Mouse (Mus musculus) frontal cortex, adult (tissue): ENCODE measurements around the gene Defb19.
A peak's percentile ranks its signal among the peaks of the same experiment; 100 is the strongest.

ENCODE experiments used
- ATAC-seq: cut with Nextera tagmentation; 2 replicates; pipeline ENCODE4 v1.9.2; 2017; ENCODE audit warnings: mild to moderate bottlenecking, moderate library complexity, mixed read lengths; ENCODE audit not compliant: low TSS enrichment

The Defb19 gene

DNA sequence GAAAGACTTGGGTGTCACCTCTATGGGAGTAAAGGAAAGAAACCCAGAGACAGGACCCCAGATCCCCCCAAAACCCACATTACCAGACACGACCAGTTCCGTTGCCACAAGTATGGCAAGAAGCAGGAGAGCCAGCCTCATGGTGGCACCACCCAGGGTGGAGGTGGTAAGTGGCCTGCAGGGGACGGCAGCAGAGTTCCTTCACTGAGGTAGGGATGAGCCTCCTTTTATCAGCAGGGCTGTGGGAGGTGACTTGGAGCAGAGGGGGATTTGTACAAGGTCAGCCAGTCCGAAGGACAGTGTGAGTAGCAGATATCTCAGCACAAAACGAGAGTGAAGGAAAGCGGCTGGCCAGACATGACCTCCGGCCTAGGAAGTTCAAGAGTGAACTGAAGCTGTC, at the start of gene Defb19:
Defb19 (minus strand) TSS at position 206 of the 400 bp plus-strand sequence.
- no peak for ATAC-seq

GRCm38 (mm10) chr2:152629904-152630303, 49.8 kb upstream of the Defb19 start:
- no peak for ATAC-seq

- no peak for ATAC-seq
Observed at GRCm38 (mm10) chr2:152629239-152629638, 49.1 kb upstream of the Defb19 start.

GRCm38 (mm10) chr2:152628066-152628465, 48.0 kb upstream of the Defb19 start:
- ATAC-seq, result no peak

GRCm38 (mm10) chr2:152626774-152627591, 46.9 kb upstream of the Defb19 start, which contains the start of gene Rem1:
Gene Rem1, plus strand, starts transcription at chr2:152626951.
- ATAC-seq, result no peak

DNA sequence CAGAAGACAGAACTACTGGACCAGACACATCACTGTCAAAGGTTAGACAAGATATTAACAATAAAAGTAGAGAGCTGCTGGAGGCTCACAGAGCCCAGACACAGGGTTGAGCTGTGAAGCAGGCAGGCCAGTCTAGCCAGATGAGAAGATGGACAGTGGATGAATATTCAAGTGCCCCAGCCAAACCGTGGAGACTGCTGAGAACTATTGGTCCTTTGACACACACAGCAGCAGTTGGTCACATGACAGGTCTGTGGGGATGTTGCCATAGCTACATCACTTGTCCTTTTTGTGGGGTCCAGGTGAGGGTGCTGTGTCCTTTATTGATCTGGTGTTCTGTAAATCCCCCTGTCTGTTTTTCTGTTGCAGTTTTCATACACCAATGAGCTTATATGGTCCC, 45.1 kb upstream of the Defb19 start:
- no peak for ATAC-seq

DNA sequence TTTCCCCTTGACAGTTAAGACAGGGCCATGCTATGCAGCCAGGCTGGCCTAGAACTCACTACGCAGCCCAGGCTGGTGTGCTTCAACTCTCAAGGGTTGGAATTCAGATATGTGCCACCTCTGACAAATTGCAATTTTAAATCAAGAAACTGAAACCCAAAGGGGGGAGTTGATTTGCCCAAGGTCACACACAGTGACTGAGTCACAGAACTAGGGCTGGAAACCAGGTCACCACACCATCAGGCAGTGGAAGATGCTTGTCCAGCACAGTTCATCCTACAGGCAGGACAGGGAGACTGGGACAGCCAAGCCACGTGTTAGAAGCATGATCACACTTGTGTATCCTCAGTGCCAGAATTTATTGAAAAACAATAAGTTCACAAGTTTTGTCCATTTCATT, 44.5 kb upstream of the Defb19 start:
- ATAC-seq, result no peak

DNA sequence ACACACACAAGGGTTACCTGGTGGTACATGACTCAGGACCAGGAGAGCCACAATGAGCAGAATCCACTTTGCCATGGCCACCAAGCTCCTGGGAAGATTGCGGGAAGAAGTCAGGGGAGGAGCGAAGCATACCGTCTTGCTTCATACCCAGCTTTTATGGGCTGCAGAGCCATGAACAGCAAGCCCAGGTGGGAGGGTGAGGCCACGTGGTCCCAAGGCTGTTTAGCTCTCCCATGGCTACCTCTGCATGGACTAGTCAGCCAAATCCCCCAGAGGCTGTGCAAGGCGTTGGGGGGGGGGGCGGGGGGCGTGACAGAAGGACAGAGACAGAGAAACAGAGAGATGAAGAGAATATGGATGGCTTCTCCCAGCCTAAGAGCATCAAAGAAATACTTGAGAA, 42.8 kb upstream of the Defb19 start, which contains the start of gene Defb25:
Defb25 (minus strand) TSS at position 101 of the 400 bp plus-strand sequence.
- ATAC-seq, result no peak

- ATAC-seq, result no peak
Observed at GRCm38 (mm10) chr2:152622151-152622550, 42.0 kb upstream of the Defb19 start.

GRCm38 (mm10) chr2:152620367-152621134, 40.4 kb upstream of the Defb19 start:
- ATAC-seq, result peak; percentile 50; the same call in 1 of the 2 replicates

DNA sequence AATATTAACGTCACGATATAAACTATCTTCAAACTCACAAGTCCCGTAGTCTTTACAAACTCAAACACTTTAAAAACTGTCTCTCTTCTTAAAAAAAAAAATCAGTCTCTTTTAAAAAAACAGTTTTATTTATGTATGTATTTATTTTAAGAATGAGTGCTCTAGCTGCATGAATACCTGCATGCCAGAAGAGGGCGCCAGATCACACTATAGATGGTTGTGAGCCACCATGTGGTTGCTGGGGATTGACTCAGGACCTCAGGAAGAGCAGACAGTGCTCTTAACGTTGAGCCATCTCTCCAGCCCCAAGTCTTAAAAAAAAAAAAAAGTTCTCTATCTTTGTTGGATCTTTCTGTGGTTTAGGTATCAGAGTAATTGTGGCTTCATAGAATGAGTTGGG, 37.3 kb upstream of the Defb19 start:
- ATAC-seq, result no peak

DNA sequence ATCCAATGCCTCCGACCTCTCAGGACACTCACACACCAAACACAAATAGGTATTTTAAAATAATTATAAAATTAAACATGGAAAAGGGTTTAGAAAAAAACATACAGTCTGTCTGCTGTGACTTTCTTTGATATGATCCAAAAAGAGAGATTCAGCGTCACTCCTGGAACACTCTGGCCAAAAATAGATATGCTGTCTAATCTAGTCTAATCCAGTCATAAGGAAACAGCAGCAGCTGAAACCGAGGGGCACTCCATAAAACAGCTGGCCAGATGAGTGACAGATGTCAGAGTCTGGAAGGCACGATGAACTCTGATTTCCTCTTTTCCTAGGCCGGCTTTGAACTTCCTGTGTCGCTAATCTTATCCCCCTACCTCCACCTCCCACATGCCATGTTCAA, 36.4 kb upstream of the Defb19 start:
- ATAC-seq, result no peak

DNA sequence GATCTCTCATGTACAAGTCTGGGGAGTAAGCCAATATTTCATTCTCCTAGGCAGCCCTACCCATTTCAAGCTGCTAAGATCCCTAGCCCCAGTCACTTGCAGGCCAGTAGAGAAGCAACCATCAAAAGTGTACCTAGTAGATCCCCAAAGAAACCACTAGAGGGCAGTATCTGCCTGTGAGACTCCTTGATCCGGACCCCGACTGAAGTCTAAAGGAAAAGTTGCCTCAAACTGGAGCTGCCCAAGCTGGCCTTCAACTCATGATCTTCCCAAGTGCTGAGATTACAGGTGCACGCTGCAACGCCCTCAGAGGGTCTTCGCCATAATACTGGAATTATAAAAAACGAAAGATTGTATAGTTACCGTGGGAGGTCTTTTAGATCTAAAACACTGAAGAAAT, 35.5 kb upstream of the Defb19 start:
- peak; percentile 88 for ATAC-seq

GRCm38 (mm10) chr2:152612193-152612592, 32.1 kb upstream of the Defb19 start:
- peak; percentile 50 for ATAC-seq

DNA sequence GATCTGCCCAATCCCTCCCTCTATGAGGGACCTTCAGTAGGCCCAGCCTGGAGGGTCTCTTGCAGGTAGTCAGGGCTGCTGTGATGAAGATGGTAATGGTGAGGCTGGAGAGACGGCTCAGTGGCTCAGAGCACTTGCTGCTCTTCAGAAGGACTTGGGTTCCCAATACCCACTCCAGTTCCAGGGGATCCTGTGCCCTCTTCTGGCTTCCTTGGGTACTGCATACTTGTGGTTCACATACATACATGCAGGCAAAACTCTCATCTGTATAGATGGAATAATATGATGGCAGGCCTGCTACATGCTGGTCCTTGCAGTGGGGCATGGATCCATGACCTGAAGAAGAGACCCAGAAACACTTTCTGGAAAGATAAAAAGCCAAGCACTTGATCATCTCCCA, 28.6 kb upstream of the Defb19 start:
- no peak for ATAC-seq

DNA sequence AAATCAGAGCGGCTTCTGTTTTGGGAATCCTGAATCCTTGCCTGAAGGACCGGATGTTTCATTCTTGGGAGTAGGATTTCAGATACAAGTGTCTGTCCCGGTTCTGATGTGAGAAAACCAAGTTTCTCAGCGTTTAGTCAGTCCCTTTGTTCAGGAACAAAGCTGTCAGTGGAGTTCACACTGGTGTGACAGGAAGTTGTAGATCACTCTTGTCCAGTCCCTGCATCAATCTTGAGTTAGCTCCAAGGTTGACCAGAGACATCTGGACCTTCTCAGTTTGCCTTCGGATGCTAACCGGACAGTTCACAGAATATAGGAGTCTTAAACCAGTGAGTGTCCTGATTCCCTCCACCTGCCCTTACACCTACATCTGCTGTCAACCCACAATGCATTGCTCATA, 27.6 kb upstream of the Defb19 start:
- no peak for ATAC-seq

DNA sequence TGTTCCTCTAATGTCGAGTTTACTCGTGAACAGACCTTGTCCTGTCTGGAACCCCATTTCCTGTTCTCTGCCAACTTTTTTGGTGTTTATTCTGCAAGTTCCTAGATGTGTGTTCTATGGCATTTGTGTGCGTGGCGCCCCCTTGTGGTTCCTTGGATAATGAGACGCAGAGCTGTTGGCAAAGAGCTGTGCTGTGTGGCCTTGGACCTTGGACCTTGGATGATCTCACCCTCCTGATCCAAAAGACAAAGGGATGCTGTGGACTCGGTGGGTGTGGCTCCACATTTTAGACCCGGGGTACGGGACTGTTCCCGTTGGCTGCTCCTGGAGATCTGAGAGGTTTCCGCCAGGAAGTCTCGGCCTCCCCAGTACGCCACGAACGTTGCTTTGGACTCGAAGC, 23.9 kb upstream of the Defb19 start, which contains the start of gene Defb36:
Defb36 (plus strand) TSS at position 271 of the 400 bp plus-strand sequence.
- ATAC-seq, result no peak

GRCm38 (mm10) chr2:152601275-152601960, 21.3 kb upstream of the Defb19 start:
- no peak for ATAC-seq

DNA sequence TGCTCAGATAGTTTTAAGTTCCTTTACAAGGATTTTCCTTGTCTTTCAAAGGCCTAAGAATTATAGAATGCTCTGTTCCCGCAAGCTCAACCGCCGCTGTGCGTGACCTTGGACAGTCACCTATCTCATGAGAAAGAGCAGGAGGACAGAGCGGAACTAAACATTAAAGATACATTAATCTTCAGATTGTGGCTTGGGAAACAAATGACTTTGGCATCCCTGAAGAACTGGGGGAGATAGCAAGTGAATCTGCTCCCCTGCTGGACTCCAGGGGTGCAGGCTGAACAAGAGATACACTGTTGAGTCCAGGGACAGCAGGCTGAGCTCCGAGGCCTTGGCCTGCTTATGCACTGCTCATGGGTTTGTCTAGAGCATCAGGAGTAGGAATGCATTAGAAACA, 20.0 kb upstream of the Defb19 start:
- no peak for ATAC-seq

GRCm38 (mm10) chr2:152599299-152599698, 19.2 kb upstream of the Defb19 start, which contains the start of gene Defb45:
Gene Defb45, minus strand, starts transcription at chr2:152599399.
- no peak for ATAC-seq

- ATAC-seq, result no peak
Observed at GRCm38 (mm10) chr2:152589021-152589420, 8.9 kb upstream of the Defb19 start.

DNA sequence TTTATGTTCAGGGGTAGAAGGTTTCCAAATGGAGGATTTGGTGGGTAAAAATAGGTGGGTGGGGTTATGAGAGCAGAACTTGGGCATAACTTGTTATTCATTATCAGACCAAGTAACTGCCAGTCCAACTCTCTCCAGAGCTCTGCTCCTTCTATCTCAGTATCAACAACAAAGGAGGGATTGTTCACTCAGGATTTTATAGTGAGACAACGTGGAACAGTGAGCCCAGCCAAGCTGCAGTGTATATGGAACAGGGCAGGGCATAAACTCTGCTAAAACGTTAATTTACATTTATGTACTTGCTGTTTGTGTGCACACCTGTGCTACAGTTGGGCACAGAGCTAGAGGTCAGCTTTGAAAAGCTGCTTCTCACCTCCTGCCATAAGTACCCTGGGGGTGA, 8.3 kb upstream of the Defb19 start:
- ATAC-seq, result no peak
